Mouse (Mus musculus): Measurements from ENCODE around the gene Elfn1. TPM values are rescaled to one million over a fixed set of nuclear protein-coding genes. Genes with fewer than 3 reads are reported as not detected.
A peak's percentile ranks its signal among the peaks of the same experiment; 100 is the strongest.

Elfn1 gene
- polyA plus RNA-seq, 1 experiment from 2014 or later: 2.4 TPM

- Histone ChIP-seq H3K27me3 (no peaks in the 10 kb centered on the region), H3K36me3 (no peaks in the 10 kb centered on the region), H3K9me3 (no peaks in the 10 kb centered on the region), H3K4me2 (replicated peaks) (no peak overlapping the region), H3K27ac (replicated peaks) (no peak overlapping the region), H3K4me1 (peaks cover 33% of the 10 kb centered on the region), H3K9ac (replicated peaks) (no peak overlapping the region), H3K4me3 (no peak overlapping the region)
- ATAC-seq (replicated peaks): no peak
- WGBS: 28% methylated on average over 12 of the region's 12 CpGs
These were observed 13.7 kb upstream of the Elfn1 start for GRCm38 (mm10) chr5:139894025-139894508.

- Histone ChIP-seq H3K27me3 (no peaks in the 10 kb centered on the region), H3K9ac (replicated peaks) (no peak overlapping the region), H3K9me3 (no peaks in the 10 kb centered on the region), H3K4me3 (no peak overlapping the region), H3K4me2 (replicated peaks) (no peak overlapping the region), H3K36me3 (no peaks in the 10 kb centered on the region), H3K4me1 (peaks cover 2% of the 10 kb centered on the region), H3K27ac (replicated peaks) (no peak overlapping the region)
- ATAC-seq (replicated peaks): no peak
- 52% methylated on average over 7 of the region's 7 CpGs for WGBS
These were observed 8.7 kb upstream of the Elfn1 start for GRCm38 (mm10) chr5:139899044-139899443.

GRCm38 (mm10) chr5:139905121-139905520, 2.6 kb upstream of the Elfn1 start:
- Histone ChIP-seq H3K36me3 (no peaks in the 10 kb centered on the region), H3K27me3 (peaks cover 32% of the 10 kb centered on the region), H3K4me3 (no peak overlapping the region), H3K9me3 (no peaks in the 10 kb centered on the region), H3K9ac (replicated peaks) (no peak overlapping the region), H3K4me2 (replicated peaks) (no peak overlapping the region), H3K27ac (replicated peaks) (no peak overlapping the region), H3K4me1 (peaks cover 32% of the 10 kb centered on the region)
- WGBS: 86% methylated on average over 5 of the region's 5 CpGs
- no peak for ATAC-seq (replicated peaks)

- Histone ChIP-seq H3K4me1 (peaks cover 40% of the 10 kb centered on the region), H3K36me3 (no peaks in the 10 kb centered on the region), H3K9ac (replicated peaks) (0 out of 2 replicates have a peak overlapping the region, but pooled peaks have one; percentile 7), H3K27me3 (peaks cover 45% of the 10 kb centered on the region), H3K4me3 (no peak overlapping the region), H3K4me2 (replicated peaks) (peak overlapping the region; percentile 96; the same call in 1 of the 2 replicates), H3K27ac (replicated peaks) (no peak overlapping the region), H3K9me3 (no peaks in the 10 kb centered on the region)
- WGBS: 46% methylated on average over 9 of the region's 9 CpGs
- ATAC-seq (replicated peaks): no peak
These were observed 1.2 kb upstream of the Elfn1 start for GRCm38 (mm10) chr5:139906507-139906906.

GRCm38 (mm10) chr5:139907241-139907640, 502 bp upstream of the Elfn1 start:
- no peaks in the 10 kb centered on the region for H3K36me3 ChIP-seq
- H3K9ac ChIP-seq (replicated peaks): peak overlapping the region; percentile 59; the same call in 1 of the 2 replicates
- peaks cover 47% of the 10 kb centered on the region for H3K4me1 ChIP-seq
- no peaks in the 10 kb centered on the region for H3K9me3 ChIP-seq
- peak; percentile 53 for ATAC-seq (replicated peaks)
- peaks cover 50% of the 10 kb centered on the region for H3K27me3 ChIP-seq
- H3K4me2 ChIP-seq (replicated peaks): peak overlapping the region; percentile 96
- H3K4me3 ChIP-seq: peak overlapping the region; percentile 61
- no peak overlapping the region for H3K27ac ChIP-seq (replicated peaks)
- WGBS: 0% methylated on average over 19 of the region's 19 CpGs

- ATAC-seq (replicated peaks): peak; percentile 34; the same call in 1 of the 2 replicates
- Histone ChIP-seq H3K4me2 (replicated peaks) (peak overlapping the region; percentile 96), H3K4me3 (peak overlapping the region; percentile 61), H3K36me3 (no peaks in the 10 kb centered on the region), H3K9me3 (no peaks in the 10 kb centered on the region), H3K4me1 (peaks cover 58% of the 10 kb centered on the region), H3K9ac (replicated peaks) (peak overlapping the region; percentile 59), H3K27ac (replicated peaks) (peak overlapping the region; percentile 14), H3K27me3 (peaks cover 60% of the 10 kb centered on the region)
- WGBS: 0% methylated on average over 57 of the region's 78 CpGs
These were observed 584 bp downstream of the Elfn1 start for GRCm38 (mm10) chr5:139908243-139908810.

GRCm38 (mm10) chr5:139908811-139909627, 1.3 kb downstream of the Elfn1 start:
- H3K4me2 ChIP-seq (replicated peaks): peak overlapping the region; percentile 96
- 0 out of 2 replicates have a peak, but pooled peaks have one; percentile 12 for ATAC-seq (replicated peaks)
- H3K4me1 ChIP-seq: peaks cover 58% of the 10 kb centered on the region

GRCm38 (mm10) chr5:139909710-139910550, 2.2 kb downstream of the Elfn1 start:
- peaks cover 58% of the 10 kb centered on the region for H3K4me1 ChIP-seq
- peak overlapping the region; percentile 96 for H3K4me2 ChIP-seq (replicated peaks)
- no peak overlapping the region for H3K9ac ChIP-seq (replicated peaks)
- ATAC-seq (replicated peaks): no peak
- no peaks in the 10 kb centered on the region for H3K9me3 ChIP-seq
- no peak overlapping the region for H3K27ac ChIP-seq (replicated peaks)
- H3K36me3 ChIP-seq: no peaks in the 10 kb centered on the region
- H3K4me3 ChIP-seq: peak overlapping the region; percentile 61
- 2% methylated on average over 29 of the region's 29 CpGs for WGBS
- H3K27me3 ChIP-seq: peaks cover 73% of the 10 kb centered on the region

More at GRCm38 (mm10) chr5:139908811-139909627, 1.3 kb downstream of the Elfn1 start:
- H3K9ac ChIP-seq (replicated peaks): peak overlapping the region; percentile 59
- H3K36me3 ChIP-seq: no peaks in the 10 kb centered on the region
- H3K27ac ChIP-seq (replicated peaks): peak overlapping the region; percentile 14; the same call in 1 of the 2 replicates
- no peaks in the 10 kb centered on the region for H3K9me3 ChIP-seq
- peaks cover 67% of the 10 kb centered on the region for H3K27me3 ChIP-seq
- peak overlapping the region; percentile 61 for H3K4me3 ChIP-seq
- WGBS: under 1% methylated on average over 50 of the region's 50 CpGs

- 17% methylated on average over 3 of the region's 3 CpGs for WGBS
- Histone ChIP-seq H3K9me3 (no peaks in the 10 kb centered on the region), H3K4me2 (replicated peaks) (peak overlapping the region; percentile 96), H3K36me3 (no peaks in the 10 kb centered on the region), H3K4me3 (peak overlapping the region; percentile 61; the same call in 1 of the 2 replicates), H3K4me1 (peaks cover 58% of the 10 kb centered on the region), H3K9ac (replicated peaks) (no peak overlapping the region), H3K27ac (replicated peaks) (no peak overlapping the region; the same call in 1 of the 2 replicates), H3K27me3 (peaks cover 74% of the 10 kb centered on the region)
- ATAC-seq (replicated peaks): no peak
These were observed 3.1 kb downstream of the Elfn1 start for GRCm38 (mm10) chr5:139910755-139911300.

GRCm38 (mm10) chr5:139911506-139911905, 3.8 kb downstream of the Elfn1 start:
- Histone ChIP-seq H3K9ac (replicated peaks) (peak overlapping the region; percentile 42; the same call in 1 of the 2 replicates), H3K4me3 (peak overlapping the region; percentile 49), H3K4me1 (peaks cover 58% of the 10 kb centered on the region), H3K27ac (replicated peaks) (peak overlapping the region; percentile 58), H3K9me3 (no peaks in the 10 kb centered on the region), H3K36me3 (no peaks in the 10 kb centered on the region), H3K4me2 (replicated peaks) (peak overlapping the region; percentile 81), H3K27me3 (peaks cover 68% of the 10 kb centered on the region)
- no peak for ATAC-seq (replicated peaks)
- under 1% methylated on average over 19 of the region's 19 CpGs for WGBS

GRCm38 (mm10) chr5:139912121-139912771, 4.5 kb downstream of the Elfn1 start:
- H3K4me3 ChIP-seq: peak overlapping the region; percentile 49
- H3K27me3 ChIP-seq: peaks cover 60% of the 10 kb centered on the region
- H3K4me2 ChIP-seq (replicated peaks): peak overlapping the region; percentile 81
- ATAC-seq (replicated peaks): no peak
- peaks cover 53% of the 10 kb centered on the region for H3K4me1 ChIP-seq
- peak overlapping the region; percentile 58 for H3K27ac ChIP-seq (replicated peaks)
- H3K9ac ChIP-seq (replicated peaks): peak overlapping the region; percentile 42
- H3K9me3 ChIP-seq: no peaks in the 10 kb centered on the region
- WGBS: 0% methylated on average over 30 of the region's 64 CpGs
- H3K36me3 ChIP-seq: no peaks in the 10 kb centered on the region
